Mouse (Mus musculus) forebrain, embryonic 14.5 days (tissue): ENCODE measurements around the gene Nudcd3. TPM values are rescaled to one million over a fixed set of nuclear protein-coding genes. Genes with fewer than 3 reads are reported as not detected.

Experiments used
- ATAC-seq: fragments of 200-750 bp; cut with Nextera tagmentation; 2 replicates; pipeline ENCODE4 v1.8.0; 2017; ENCODE audit warnings: mild to moderate bottlenecking, moderate library complexity
- DNase-seq: peaks from one replicate; pipeline ENCODE4 v3.0.0-alpha.2; 2015; ENCODE audit warnings: low spot score
- H3K27ac ChIP-seq: fragments of 300-500 bp; sonication (generic); 2 replicates; pipeline ENCODE4 v1.5.1; 2014; ENCODE audit warnings: low read depth, mild to moderate bottlenecking, control low read depth, low read length, moderate library complexity
- H3K27me3 ChIP-seq: fragments of 300-500 bp; sonication (generic); replicated peaks from 2 replicates; pipeline ENCODE4 v1.6.1; 2014; ENCODE audit warnings: low read length, control low read depth, mixed read lengths; ENCODE audit not compliant: control insufficient read depth, insufficient read depth
- H3K36me3 ChIP-seq: fragments of 300-500 bp; sonication (generic); 2 replicates; pipeline ENCODE4 v1.6.1; 2014; ENCODE audit warnings: low read length, control low read depth; ENCODE audit not compliant: control insufficient read depth, insufficient read depth
- H3K4me1 ChIP-seq: fragments of 300-500 bp; sonication (generic); 2 replicates; pipeline ENCODE4 v1.6.1; 2014; ENCODE audit warnings: antibody characterized with exemption, low read length, control low read depth; ENCODE audit not compliant: control insufficient read depth, insufficient read depth
- H3K4me2 ChIP-seq: fragments of 300-500 bp; sonication (generic); 2 replicates; pipeline ENCODE4 v1.6.1; 2014; ENCODE audit warnings: mild to moderate bottlenecking, control low read depth, low read length
- H3K4me3 ChIP-seq: fragments of 300-500 bp; sonication (generic); 2 replicates; pipeline ENCODE4 v1.5.1; 2014; ENCODE audit warnings: low read depth, low read length, control low read depth
- H3K9ac ChIP-seq: fragments of 300-500 bp; sonication (generic); 2 replicates; pipeline ENCODE4 v1.6.1; 2014; ENCODE audit warnings: mild to moderate bottlenecking, low read length, control low read depth, moderate library complexity
- H3K9me3 ChIP-seq: fragments of 300-500 bp; sonication (generic); replicated peaks from 2 replicates; pipeline ENCODE4 v1.6.1; 2016; ENCODE audit warnings: low read length, control low read depth, mixed read lengths; ENCODE audit not compliant: control insufficient read depth
- WGBS: fragments of 180-500 bp; shearing (Covaris S2); extraction: QIAGEN DNeasy Blood & Tissue Kit; methylation state at CpG from one replicate; pipeline ENCODE4 v1.1.7; 2014; 5-methylcytosine and 5-hydroxymethylcytosine counted together
- polyA plus RNA-seq: library from polyadenylated mRNA; unstranded; fragments of >200 nt; fragmentation: Nextera tagmentation; extraction: Ambion mirVana; gene quantifications from 2 replicates; pipeline ENCODE4 v1.2.1, GENCODE M21; 2014

The Nudcd3 gene
- polyA plus RNA-seq, 1 experiment from 2014 or later: 49.7 TPM

- no peak overlapping the region for H3K9ac ChIP-seq
These were observed 31.1 kb downstream of the Nudcd3 start for GRCm38 (mm10) chr11:6169041-6169663.

GRCm38 (mm10) chr11:6166351-6166750 is 33.9 kb downstream of the Nudcd3 start:
- Histone ChIP-seq H3K27ac (no peak overlapping the region), H3K9ac (no peak overlapping the region), H3K4me2 (no peak overlapping the region), H3K27me3 (no peaks in the 10 kb centered on the region), H3K4me3 (no peak overlapping the region), H3K36me3 (no peaks in the 10 kb centered on the region), H3K4me1 (no peaks in the 10 kb centered on the region), H3K9me3 (no peaks in the 10 kb centered on the region)
- no peak for DNase-seq
- ATAC-seq: no peak
- 80% methylated on average over 12 of the region's 12 CpGs for WGBS

More at GRCm38 (mm10) chr11:6169041-6169663, 31.1 kb downstream of the Nudcd3 start:
- Histone ChIP-seq H3K4me1 (no peaks in the 10 kb centered on the region), H3K27ac (no peak overlapping the region), H3K4me2 (no peak overlapping the region), H3K27me3 (no peaks in the 10 kb centered on the region), H3K4me3 (no peak overlapping the region), H3K36me3 (no peaks in the 10 kb centered on the region), H3K9me3 (no peaks in the 10 kb centered on the region)
- no peak for ATAC-seq
- DNase-seq: no peak
- 92% methylated on average over 2 of the region's 2 CpGs for WGBS

- Histone ChIP-seq H3K36me3 (no peaks in the 10 kb centered on the region), H3K27ac (no peak overlapping the region), H3K27me3 (no peaks in the 10 kb centered on the region), H3K9ac (no peak overlapping the region), H3K4me1 (no peaks in the 10 kb centered on the region), H3K4me2 (no peak overlapping the region), H3K9me3 (no peaks in the 10 kb centered on the region), H3K4me3 (no peak overlapping the region)
- no peak for ATAC-seq
- DNase-seq: no peak
- WGBS: 96% methylated on average over 7 of the region's 7 CpGs
These were observed 34.7 kb downstream of the Nudcd3 start for GRCm38 (mm10) chr11:6165391-6166081.

GRCm38 (mm10) chr11:6164781-6165180 is 35.4 kb downstream of the Nudcd3 start:
- Histone ChIP-seq H3K4me3 (no peak overlapping the region), H3K27me3 (no peaks in the 10 kb centered on the region), H3K36me3 (no peaks in the 10 kb centered on the region), H3K9me3 (no peaks in the 10 kb centered on the region), H3K9ac (no peak overlapping the region), H3K4me1 (no peaks in the 10 kb centered on the region), H3K4me2 (no peak overlapping the region), H3K27ac (no peak overlapping the region)
- DNase-seq: no peak
- ATAC-seq: no peak
- WGBS: 94% methylated on average over 7 of the region's 7 CpGs

- ATAC-seq (no peak), DNase-seq (no peak)
- H3K4me1 ChIP-seq: no peaks in the 10 kb centered on the region
- no peak overlapping the region for H3K4me2 ChIP-seq
- H3K9me3 ChIP-seq: no peaks in the 10 kb centered on the region
- WGBS: 94% methylated on average over 12 of the region's 12 CpGs
- H3K27ac ChIP-seq: no peak overlapping the region
- H3K27me3 ChIP-seq: no peaks in the 10 kb centered on the region
- H3K9ac ChIP-seq: no peak overlapping the region
- H3K4me3 ChIP-seq: no peak overlapping the region
- H3K36me3 ChIP-seq: no peaks in the 10 kb centered on the region
These were observed 36.5 kb downstream of the Nudcd3 start for GRCm38 (mm10) chr11:6163706-6164105.

GRCm38 (mm10) chr11:6163062-6163461 is 37.2 kb downstream of the Nudcd3 start:
- no peak for DNase-seq
- H3K9ac ChIP-seq: no peak overlapping the region
- no peaks in the 10 kb centered on the region for H3K27me3 ChIP-seq
- no peak overlapping the region for H3K4me3 ChIP-seq
- whole genome bisulfite sequencing: 98% methylated on average over 3 of the region's 3 CpGs
- ATAC-seq: no peak
- H3K9me3 ChIP-seq: no peaks in the 10 kb centered on the region
- H3K36me3 ChIP-seq: no peaks in the 10 kb centered on the region
- no peaks in the 10 kb centered on the region for H3K4me1 ChIP-seq
- H3K27ac ChIP-seq: no peak overlapping the region
- no peak overlapping the region for H3K4me2 ChIP-seq

GRCm38 (mm10) chr11:6161549-6161948 is 38.7 kb downstream of the Nudcd3 start:
- DNase-seq (no peak), ATAC-seq (no peak)
- no peak overlapping the region for H3K9ac ChIP-seq
- no peaks in the 10 kb centered on the region for H3K36me3 ChIP-seq
- H3K27ac ChIP-seq: no peak overlapping the region
- no peaks in the 10 kb centered on the region for H3K27me3 ChIP-seq
- no peak overlapping the region for H3K4me2 ChIP-seq
- no peaks in the 10 kb centered on the region for H3K9me3 ChIP-seq
- no peaks in the 10 kb centered on the region; the same call in 1 of the 2 replicates for H3K4me1 ChIP-seq
- H3K4me3 ChIP-seq: no peak overlapping the region

- Histone ChIP-seq H3K4me2 (no peak overlapping the region), H3K27ac (no peak overlapping the region), H3K4me1 (no peaks in the 10 kb centered on the region; the same call in 1 of the 2 replicates), H3K27me3 (no peaks in the 10 kb centered on the region), H3K9ac (no peak overlapping the region), H3K4me3 (no peak overlapping the region), H3K9me3 (no peaks in the 10 kb centered on the region), H3K36me3 (no peaks in the 10 kb centered on the region)
- DNase-seq (no peak), ATAC-seq (no peak)
- WGBS: 80% methylated on average over 3 of the region's 3 CpGs
These were observed 39.4 kb downstream of the Nudcd3 start for GRCm38 (mm10) chr11:6160663-6161271.

- H3K4me3 ChIP-seq: no peak overlapping the region
- ATAC-seq (no peak), DNase-seq (no peak)
- no peaks in the 10 kb centered on the region; the same call in 1 of the 2 replicates for H3K4me1 ChIP-seq
- no peak overlapping the region for H3K4me2 ChIP-seq
- H3K27ac ChIP-seq: no peak overlapping the region
- no peaks in the 10 kb centered on the region for H3K9me3 ChIP-seq
- 98% methylated on average over 4 of the region's 4 CpGs for WGBS
- no peaks in the 10 kb centered on the region for H3K36me3 ChIP-seq
- no peak overlapping the region for H3K9ac ChIP-seq
- H3K27me3 ChIP-seq: no peaks in the 10 kb centered on the region
These were observed 40.4 kb downstream of the Nudcd3 start for GRCm38 (mm10) chr11:6159704-6160275.
